Mouse (Mus musculus) c-Kit-negative CD71-positive TER-119-positive erythroid progenitor cells, embryonic 14.5 days (primary cell): ENCODE measurements around the gene Smarcc2.
A peak's percentile ranks its signal among the peaks of the same experiment; 100 is the strongest.
"Not testable (repeated sequence)": the region's sequence is repeated elsewhere in the genome, so short reads cannot be mapped to it uniquely, and the experiment has no call there.

Experiments used
- DNase-seq: peaks from one replicate; pipeline ENCODE4 v3.0.0-alpha.2; 2013; ENCODE audit warnings: low read depth, low spot score

The Smarcc2 gene

DNA sequence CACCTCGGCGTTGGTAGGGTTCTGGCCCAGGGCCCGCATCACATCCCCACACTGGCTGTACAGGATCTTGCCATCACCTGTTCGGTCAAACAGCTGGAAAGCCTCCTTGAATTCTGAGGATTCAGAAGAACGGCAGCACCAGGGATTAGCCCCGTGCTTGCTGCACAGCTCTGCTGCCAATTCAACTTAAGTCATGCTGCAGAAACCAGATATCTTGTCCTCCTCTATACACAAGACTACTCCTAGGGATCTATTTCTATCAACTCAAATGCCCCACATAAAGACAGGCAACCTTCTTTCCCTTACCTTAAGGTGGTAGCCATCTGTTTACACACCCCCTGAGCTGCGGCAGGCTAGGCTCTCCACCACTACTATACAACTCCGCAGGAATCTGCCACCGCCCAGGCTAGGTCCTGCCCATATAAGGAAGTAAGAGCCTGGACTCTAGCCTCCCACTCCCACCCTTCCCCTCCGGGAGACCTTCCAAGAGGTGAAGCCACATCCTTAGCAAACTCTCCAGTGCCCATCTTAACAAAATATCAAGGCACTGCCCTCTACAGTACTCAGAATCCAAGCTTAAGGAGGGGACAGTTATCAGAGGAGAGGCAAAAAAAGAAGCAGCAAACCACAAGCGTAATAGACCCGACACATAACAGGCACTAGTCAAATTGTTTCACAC lies 33.7 kb downstream of the Smarcc2 start:
- DNase-seq: no peak

DNA sequence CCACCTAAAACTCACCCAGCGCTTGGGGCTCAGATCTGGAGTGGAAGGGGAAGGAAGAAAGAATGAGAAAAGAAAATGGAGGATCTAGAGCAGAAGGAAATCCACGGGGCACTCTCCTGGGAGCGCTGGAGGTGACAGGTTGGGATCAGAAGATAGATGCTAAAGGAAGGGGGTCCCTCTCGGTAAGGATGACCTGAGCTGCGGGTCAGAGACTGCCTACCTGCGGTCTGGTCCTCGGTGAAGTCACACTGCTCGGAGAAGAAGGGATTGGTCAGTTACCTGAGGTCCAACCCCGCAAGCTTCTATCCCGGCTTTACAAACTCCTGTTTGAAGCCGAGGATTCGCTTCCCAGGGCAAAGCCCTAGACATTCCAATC lies 34.3 kb downstream of the Smarcc2 start:
- DNase-seq: peak; percentile 43

DNA sequence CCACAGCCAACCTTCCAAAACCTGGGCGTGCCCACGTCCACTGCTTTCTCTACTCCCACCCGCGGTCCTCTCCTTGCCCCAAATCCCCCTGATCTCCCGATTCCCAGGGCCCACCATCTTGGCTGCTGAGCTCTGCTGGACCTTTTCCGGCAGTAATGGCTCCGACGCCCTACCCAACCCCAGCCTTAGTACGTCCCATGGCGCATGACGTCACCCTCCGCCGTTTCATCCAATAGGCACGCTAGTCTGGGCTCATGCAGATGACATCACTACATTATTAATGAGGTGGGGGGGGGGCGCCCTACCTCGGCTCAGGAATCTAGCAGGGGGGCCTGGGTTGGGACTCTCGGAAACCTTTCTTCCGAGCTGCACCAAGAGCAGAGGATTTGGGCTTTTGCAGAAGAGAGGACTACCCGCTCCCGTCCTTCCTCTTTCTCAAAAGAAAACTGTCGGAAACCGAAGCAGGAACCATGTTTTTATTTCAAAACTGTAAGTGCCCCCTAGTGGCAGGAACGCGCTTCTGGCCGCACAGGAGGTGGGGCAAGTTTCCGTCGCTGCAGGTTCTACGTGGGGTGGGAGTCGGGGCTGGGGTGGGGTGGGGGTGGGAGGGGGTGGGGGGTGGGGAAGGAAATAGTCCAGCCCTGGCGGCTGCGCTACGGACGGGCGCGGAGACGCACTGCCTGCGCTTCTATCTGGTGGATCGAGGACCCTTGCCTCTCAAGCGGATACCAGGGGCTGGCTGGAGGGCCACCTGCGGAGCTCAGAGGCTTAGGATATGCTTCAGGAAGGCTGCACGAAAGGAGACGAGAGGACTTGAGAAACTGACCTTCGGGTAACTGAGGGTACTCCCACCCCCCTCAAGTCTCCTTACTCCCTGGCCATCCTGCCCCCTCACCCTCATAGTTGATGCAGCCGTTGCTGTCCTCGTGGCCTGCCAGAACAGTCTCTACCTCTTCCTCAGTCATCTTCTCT lies 34.9 kb downstream of the Smarcc2 start, which contains the start of gene Myl6:
Gene Myl6, minus strand, starts transcription at position 451 of the 972 bp plus-strand sequence.
- DNase-seq: peak; percentile 97

DNA sequence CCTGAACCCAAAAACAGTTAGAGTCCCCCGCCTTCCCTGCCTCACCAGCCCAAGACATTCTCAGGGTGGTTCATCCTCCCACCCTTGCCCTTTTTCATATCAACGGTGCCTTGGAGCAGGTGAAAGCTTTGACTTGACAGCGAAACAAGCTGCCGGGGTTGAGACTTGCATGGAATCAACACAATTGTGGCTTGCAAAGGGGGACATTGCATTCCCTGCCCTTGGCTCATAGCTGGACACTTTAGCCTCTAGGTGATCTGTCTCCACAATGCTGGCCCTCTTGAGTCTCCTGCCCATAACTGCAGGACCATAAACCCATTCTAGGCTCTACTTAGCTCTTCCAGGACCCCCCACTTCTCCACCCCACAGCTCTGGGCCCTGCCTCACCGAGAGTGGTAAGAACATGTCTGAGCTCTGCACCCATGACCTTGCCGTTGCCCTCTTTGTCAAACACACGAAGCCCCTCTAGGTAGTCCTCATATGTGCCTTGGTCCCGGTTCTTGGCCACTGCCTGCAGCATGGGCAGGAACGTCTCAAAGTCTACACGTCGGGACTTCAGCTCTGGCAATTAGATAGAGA lies 35.7 kb downstream of the Smarcc2 start:
- DNase-seq: no peak

DNA sequence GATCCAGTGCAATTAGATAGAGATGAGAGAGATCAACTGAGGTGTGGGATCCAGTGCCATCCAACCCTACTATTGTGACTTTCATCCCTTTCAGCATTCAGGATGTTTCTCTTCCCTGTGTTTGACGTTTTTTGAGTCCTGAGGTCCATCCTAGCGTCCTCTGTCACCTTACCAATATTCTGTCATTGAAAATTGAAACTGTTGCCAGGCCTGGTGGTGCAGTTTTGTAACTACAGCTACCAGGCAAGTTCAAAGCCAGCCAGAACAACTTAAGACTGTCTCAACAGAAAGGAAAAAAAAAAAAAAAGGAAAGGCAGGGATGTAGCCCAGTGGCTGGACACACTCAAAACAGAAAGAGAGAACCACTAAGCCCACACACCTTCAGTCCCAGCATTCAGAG lies 36.2 kb downstream of the Smarcc2 start:
- DNase-seq: no peak

DNA sequence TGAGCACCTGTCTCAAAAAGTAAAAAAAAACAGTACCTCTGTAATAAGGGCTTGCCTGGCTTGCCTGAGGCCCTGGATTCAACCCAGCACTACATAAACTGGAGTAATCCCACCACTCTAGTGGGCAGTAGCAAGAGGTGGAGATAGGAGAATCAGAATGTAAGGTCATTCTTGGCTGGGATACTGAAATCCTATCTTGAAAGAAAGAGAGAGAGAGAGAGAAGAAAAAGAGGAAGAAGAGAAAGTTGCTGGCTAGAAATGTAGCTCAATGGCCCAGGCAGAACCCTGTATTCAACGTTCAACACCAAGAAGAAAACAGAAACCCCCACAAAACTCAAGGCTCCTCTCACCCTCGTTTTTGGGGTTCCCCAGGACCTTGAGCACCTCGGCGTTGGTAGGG lies 36.9 kb downstream of the Smarcc2 start:
- DNase-seq: no peak

DNA sequence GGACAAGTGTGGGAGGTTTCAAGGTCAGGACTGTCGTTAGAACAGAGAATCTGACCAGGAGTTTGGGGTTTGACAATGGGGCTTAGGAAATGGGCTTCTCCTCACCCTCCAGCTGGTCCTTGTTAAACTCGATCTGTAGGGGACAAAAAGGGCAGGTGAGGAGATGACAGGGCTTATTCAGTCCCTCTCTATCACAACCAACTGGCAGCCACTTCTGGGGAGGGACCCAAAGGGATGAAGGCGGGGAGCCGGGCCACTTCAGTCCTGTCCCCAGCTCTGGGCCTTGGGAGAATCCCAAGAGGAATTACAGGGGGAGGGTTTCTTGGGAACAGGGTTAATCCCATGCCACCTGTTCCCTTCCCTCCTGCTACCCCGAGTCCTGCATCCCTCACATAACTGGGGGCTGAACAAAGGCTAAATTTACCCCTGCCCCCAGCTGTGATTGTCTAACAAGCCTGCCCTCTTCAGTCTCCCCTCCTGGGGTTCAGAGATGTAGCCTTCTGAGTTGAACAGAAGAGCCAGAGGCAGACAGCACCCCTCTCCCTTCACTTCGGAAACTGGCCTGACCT lies 37.5 kb downstream of the Smarcc2 start:
- DNase-seq: no peak

DNA sequence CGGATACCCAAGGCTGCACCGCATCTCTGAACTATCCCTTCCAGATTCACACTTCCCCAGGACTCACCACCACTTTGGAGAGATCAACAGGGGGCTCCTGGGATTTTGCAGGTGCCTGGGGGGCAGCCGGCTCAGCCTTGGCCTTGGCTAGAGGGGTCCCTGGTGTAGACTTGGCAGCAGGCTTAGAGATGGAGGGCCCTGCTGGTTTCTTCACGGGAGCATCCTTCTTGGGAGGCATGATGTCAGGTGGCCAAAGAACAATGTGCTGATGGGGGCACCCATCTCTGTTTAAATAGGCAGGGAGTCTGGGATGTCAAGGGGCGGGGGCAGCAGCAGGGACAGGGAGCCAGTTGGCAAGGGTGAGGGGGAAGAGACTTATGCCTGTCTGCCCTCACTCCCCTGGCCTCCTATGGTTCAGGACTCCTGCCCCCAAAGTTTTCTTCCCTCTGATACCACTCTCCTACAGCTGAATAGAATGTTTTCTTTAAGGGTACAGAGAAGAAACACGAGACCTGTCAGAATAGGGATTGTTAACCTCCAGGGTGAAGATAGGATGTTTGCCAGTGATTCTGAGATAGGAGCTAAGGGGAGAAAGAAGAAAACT lies 38.2 kb downstream of the Smarcc2 start:
- DNase-seq: no peak

DNA sequence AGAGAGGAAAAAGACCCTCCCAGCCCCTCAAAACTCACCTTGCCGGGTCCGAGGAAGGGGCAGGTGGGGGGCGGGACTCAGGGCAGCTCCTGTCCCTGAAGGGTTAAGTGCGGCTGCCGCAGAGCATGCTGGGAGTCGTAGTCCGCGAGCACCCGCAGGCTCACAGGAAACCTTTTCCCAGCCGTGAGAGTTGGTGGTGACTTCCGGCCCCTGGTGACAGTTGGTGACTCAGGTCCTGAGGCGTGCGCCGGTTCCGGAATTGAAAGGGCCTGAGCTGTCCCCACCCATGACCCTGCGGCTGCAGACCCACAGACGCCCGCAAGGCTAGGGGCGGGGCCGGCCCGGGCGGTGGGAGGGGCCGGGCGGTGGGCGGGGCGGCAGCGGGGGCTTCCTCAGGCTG lies 39.5 kb downstream of the Smarcc2 start, which contains the start of gene Myl6b:
Gene Myl6b, minus strand, starts transcription at position 96 of the 400 bp plus-strand sequence.
- peak; percentile 83 for DNase-seq

DNA sequence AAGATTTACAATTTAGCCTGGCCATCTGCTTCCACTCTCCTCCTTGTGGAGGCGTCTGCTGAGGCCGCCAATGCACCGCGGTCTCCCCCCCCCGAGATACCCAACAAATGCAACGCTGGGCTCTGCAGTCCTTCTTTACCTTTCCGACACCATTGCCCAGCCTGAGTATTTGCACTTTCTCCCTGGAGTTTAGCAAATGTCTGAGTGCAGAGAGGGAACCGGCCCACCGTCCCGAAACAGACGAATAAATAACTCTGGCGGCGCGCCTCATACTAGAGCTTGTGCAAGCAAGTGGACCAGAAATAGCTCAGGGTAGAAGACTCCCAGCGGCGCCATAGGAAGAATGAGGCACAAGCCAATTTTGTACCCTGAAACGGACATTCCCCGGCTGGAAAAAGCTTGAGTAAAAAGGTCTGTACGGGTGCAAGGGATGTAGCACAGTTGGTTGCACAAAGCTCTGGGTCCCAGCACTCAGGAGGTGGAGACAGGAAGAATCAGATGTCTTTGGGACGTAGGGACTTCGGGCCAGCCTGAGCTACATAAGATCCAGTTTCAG lies 40.1 kb downstream of the Smarcc2 start:
- no peak for DNase-seq

DNA sequence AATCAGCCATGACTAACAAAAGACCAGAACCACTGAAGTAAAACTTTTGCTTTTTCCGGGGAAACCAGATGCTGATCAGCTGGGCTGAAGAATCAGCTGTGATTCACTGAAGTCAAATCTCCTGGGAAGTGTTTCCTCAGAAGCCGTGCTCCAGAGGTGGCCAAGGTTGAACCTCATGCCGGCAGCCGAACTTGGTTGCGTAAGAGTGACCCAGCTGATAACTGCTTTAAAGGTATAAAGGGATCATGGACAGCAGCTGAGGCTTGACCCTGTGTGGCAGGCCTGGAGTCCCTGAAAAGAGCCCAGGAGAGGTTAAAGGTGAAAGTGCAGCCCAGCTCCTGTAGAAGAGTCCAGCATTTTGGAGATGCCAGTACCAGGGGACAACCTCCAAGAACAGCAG lies 43.3 kb downstream of the Smarcc2 start:
- no peak for DNase-seq

DNA sequence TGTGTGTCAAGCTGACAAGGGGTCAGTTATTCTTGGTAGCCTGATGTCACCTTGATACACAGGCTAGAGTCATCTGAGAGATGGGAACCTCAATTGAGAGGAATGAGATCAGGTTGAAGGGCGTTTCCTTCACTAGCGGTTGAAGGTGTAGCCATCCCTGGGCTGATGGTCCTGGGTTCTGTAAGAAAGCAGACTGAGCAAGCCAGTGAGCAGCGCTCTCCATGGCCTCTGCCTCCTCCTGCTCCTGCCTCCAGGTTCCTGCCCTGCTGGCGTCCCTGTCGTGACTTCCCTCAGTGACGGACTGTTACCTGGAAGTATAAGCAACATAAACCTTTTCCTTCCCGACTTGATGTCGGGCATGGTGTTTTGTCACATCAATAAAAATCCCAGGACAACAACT lies 44.5 kb downstream of the Smarcc2 start:
- no peak for DNase-seq

DNA sequence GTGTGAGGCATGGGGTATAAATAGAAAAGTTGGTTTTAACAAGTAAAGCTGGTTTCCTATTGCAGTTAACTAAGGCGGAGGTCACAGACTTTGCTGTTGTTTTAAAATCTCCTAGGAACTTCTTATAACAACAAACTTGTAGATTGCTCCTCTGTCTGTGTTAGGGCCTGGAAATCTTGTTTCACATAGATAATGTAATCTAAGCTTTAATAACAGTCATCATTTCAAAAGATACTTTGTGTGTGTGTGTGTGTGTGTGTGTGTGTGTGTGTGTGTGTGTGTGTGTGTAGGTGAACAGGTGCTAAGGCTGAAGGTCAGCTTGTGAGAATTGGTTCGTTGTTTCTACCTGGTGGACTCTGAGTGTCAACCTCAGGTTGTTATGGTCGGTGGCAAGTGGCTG lies 45.0 kb downstream of the Smarcc2 start:
- no peak for DNase-seq

DNA sequence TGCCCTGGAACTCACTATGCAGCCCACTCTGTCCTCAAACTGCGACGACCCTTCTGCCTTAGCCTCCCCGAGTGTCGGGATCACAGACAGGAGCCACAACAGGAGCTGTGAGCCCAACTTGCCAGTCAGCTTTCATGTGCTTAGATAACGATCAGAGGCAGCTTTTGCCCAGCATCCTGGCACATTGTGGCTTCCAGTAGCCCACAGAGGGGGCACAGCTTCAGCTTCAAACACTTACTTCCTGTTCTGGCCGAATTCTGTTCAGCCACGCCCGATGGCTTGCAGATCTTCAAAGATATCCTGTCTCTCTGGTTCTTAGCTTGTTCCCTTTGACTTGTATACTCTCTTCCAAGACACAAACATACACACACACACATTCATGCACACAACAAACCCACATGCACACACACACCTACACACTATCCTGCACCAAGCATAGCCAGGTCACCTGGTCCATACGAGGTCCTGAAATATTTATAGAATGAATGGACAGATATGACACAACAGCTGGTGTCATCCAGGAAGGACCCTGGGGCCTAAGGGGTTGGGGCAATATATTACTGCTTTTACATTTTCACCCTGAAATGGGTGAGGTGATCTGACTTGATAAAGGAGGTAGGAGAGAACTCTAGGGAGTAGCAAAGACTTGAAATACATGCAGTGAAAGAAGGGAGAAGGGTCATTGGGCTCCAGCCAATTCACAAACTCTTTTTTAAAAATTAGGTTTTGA lies 45.8 kb downstream of the Smarcc2 start:
- DNase-seq: no peak

DNA sequence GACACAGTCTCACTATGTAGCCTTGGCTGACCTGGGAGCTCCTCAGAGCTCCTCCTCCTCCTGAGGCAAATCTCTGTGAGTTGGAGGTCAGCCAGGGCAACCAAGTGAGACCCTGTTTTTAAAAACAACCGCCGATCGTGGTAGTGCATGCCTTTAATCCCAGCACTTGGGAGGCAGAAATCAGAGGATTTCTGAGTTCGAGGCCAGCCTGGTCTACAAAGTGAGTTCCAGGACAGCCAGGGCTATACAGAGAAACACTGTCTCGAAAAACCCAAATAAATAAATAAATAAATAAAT lies 46.3 kb downstream of the Smarcc2 start:
- DNase-seq: not testable (repeated sequence)

DNA sequence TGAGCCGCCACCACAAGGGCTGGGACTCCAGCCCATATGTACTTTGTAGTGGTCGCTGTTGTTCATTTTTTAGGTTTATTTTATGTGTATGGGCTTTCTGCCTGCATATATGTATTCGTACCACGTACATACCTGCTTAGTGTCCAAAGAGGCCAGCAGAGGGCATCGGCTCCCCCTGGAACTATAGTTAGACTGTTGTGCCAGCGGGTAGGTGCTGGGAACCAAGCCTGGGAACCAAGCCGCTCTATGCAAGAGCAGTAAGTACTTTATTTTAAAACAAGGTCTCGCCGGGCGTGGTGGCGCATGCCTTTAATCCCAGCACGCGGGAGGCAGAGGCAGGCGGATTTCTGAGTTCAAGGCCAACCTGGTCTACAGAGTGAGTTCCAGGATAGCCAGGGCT lies 46.9 kb downstream of the Smarcc2 start:
- DNase-seq: no peak

DNA sequence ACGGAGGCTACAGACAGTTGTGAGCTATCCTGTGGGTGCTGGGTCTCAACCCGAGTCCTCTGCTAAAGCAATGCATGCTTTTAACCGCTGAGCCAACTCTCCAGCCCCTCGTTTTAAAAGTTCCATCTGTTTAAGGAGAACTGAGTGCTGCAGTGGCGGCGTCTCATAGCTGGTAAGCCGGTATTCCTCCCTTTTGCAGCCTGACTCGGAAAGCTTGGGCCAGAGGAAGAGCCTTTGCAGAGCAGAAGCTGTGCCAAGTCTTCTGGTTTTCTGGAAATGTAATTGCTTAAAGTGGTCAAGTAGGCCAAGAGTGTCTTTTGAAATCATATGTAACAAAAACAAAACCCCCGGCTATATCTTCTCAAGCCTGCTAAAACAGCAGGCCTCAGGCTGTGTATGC lies 49.2 kb downstream of the Smarcc2 start:
- no peak for DNase-seq

DNA sequence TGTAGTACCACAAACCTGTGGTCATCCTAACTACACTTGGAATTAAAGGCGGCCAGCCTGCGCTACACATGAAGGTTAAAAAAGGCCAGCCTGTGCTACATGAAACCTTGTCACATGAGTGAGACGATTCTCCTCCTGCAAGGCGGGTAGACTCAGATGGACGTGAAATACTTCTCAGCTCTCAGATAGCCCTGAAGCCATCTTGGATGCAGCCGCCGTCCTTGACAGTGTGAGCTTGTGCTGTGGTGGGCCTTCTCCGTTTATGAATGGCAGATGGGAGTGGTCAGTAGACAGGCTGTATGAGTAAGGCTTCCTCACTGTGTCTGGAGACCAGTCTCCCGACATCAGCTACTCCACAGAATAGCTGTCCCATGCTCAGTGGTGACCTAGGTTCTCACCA lies 50.2 kb downstream of the Smarcc2 start:
- DNase-seq: no peak

DNA sequence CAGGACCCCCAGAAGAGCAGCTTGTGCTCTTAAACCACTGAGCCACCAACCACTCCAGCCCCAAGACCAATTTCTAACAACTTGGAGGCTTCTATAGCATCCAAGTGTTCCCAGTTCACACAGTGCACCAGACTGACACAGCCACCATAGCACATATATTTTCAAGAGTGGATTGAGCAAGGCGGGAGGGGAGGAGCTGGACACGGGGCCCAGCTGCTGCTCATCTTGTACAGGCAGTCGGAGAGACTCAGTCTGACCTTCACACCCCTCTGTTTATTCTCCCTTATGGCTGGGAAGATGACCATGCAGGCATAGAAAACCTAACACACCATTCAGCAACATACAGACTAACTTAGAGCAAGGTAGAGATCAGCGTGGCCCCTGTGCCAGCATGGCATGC lies 50.8 kb downstream of the Smarcc2 start:
- no peak for DNase-seq

DNA sequence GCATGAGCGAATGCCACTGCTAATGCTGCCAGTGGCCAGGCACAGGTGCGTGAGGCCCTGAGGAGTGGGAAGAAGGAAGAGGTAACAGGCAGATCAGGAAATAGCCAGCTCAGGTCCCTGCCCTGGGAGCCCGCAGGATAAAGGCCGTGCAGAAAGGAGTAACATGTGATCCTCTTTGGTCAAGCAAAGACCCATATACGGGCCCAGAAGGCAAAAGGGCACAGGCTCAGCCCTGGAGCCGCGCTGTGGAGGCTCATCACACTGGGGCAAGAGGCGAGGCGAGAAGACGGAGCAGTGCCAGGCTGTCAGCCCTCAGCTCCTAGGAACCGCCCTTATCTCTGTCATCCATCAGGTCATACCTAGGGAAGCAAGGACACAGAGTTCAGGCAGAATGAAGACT lies 51.3 kb downstream of the Smarcc2 start:
- DNase-seq: no peak

DNA sequence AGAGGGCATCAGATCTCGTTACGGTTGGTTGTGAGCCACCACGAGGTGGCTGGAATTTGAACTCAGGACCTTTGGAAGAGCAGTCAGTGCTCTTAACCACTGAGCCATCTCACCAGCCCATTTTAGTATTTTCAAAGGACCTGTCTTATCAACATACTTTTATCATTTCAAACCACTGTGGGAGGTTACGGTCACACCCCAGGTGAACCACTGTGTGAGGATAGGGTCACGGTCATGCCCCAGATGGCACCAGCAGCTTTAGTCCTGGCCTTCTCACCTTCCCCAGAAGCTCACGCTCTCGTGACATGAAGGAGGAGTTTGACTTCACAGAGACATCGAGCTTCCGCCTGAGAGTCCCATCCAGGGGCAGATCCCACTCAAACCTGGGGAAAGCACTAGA lies 52.1 kb downstream of the Smarcc2 start:
- no peak for DNase-seq
